Mouse (Mus musculus): ENCODE results near the gene Sh3bp5. TPM values are rescaled to one million over a fixed set of nuclear protein-coding genes. Genes with fewer than 3 reads are reported as not detected.

The Sh3bp5 gene
- polyA plus RNA-seq, 1 experiment, result 0.12 TPM

- Histone ChIP-seq H3K27me3 (ENCODE audit: control insufficient read depth) (peaks cover 9% of the 10 kb centered on the region), H3K36me3 (ENCODE audit: control insufficient read depth) (peaks cover under 1% of the 10 kb centered on the region; the same call in 1 of the 2 replicates), H3K9me3 (ENCODE audit: control insufficient read depth, low read length) (no peaks in the 10 kb centered on the region), H3K4me1 (ENCODE audit: control insufficient read depth) (peaks cover 20% of the 10 kb centered on the region), H3K4me3 (replicated peaks) (no peak overlapping the region)
- TF ChIP-seq TAL1 (IDR thresholded peaks at IDR 0.05; ENCODE audit: low read length) (no peak), GATA1 (IDR thresholded peaks at IDR 0.05; ENCODE audit: low read length) (no peak)
These were observed 19.5 kb downstream of the Sh3bp5 start for GRCm38 (mm10) chr14:31416411-31416810.

- H3K4me1 ChIP-seq (ENCODE audit: control insufficient read depth), result peaks cover 27% of the 10 kb centered on the region
- peaks cover 23% of the 10 kb centered on the region for H3K27me3 ChIP-seq (ENCODE audit: control insufficient read depth)
- peaks cover 4% of the 10 kb centered on the region; the same call in 1 of the 2 replicates for H3K36me3 ChIP-seq (ENCODE audit: control insufficient read depth)
- no peaks in the 10 kb centered on the region for H3K9me3 ChIP-seq (ENCODE audit: control insufficient read depth, low read length)
- H3K4me3 ChIP-seq (replicated peaks), result no peak overlapping the region
- no peak for TF ChIP-seq TAL1 (IDR thresholded peaks at IDR 0.05; ENCODE audit: low read length)
- no peak for TF ChIP-seq GATA1 (IDR thresholded peaks at IDR 0.05; ENCODE audit: low read length)
These were observed 20.9 kb downstream of the Sh3bp5 start for GRCm38 (mm10) chr14:31414967-31415376.

- no peak overlapping the region for H3K4me3 ChIP-seq (replicated peaks)
- peaks cover 4% of the 10 kb centered on the region; the same call in 1 of the 2 replicates for H3K36me3 ChIP-seq (ENCODE audit: control insufficient read depth)
- peaks cover 26% of the 10 kb centered on the region for H3K27me3 ChIP-seq (ENCODE audit: control insufficient read depth)
- no peaks in the 10 kb centered on the region for H3K9me3 ChIP-seq (ENCODE audit: control insufficient read depth, low read length)
- peaks cover 27% of the 10 kb centered on the region for H3K4me1 ChIP-seq (ENCODE audit: control insufficient read depth)
- TF ChIP-seq TAL1 (IDR thresholded peaks at IDR 0.05; ENCODE audit: low read length) (no peak), GATA1 (IDR thresholded peaks at IDR 0.05; ENCODE audit: low read length) (no peak)
These were observed 21.5 kb downstream of the Sh3bp5 start for GRCm38 (mm10) chr14:31414235-31414966.

GRCm38 (mm10) chr14:31413475-31414086 lies 22.3 kb downstream of the Sh3bp5 start:
- TF ChIP-seq TAL1 (IDR thresholded peaks at IDR 0.05; ENCODE audit: low read length) (no peak), GATA1 (IDR thresholded peaks at IDR 0.05; ENCODE audit: low read length) (no peak)
- Histone ChIP-seq H3K27me3 (ENCODE audit: control insufficient read depth) (peaks cover 26% of the 10 kb centered on the region), H3K36me3 (ENCODE audit: control insufficient read depth) (peaks cover 4% of the 10 kb centered on the region; the same call in 1 of the 2 replicates), H3K9me3 (ENCODE audit: control insufficient read depth, low read length) (no peaks in the 10 kb centered on the region), H3K4me3 (replicated peaks) (no peak overlapping the region), H3K4me1 (ENCODE audit: control insufficient read depth) (peaks cover 27% of the 10 kb centered on the region)

GRCm38 (mm10) chr14:31412651-31413056 lies 23.2 kb downstream of the Sh3bp5 start:
- peaks cover 26% of the 10 kb centered on the region for H3K27me3 ChIP-seq (ENCODE audit: control insufficient read depth)
- TF ChIP-seq GATA1 (IDR thresholded peaks at IDR 0.05; ENCODE audit: low read length), result no peak
- no peak for TF ChIP-seq TAL1 (IDR thresholded peaks at IDR 0.05; ENCODE audit: low read length)
- H3K4me3 ChIP-seq (replicated peaks), result no peak overlapping the region
- H3K36me3 ChIP-seq (ENCODE audit: control insufficient read depth), result peaks cover 4% of the 10 kb centered on the region; the same call in 1 of the 2 replicates
- peaks cover 30% of the 10 kb centered on the region for H3K4me1 ChIP-seq (ENCODE audit: control insufficient read depth)
- no peaks in the 10 kb centered on the region for H3K9me3 ChIP-seq (ENCODE audit: control insufficient read depth, low read length)

- peaks cover 40% of the 10 kb centered on the region for H3K4me1 ChIP-seq (ENCODE audit: control insufficient read depth)
- H3K4me3 ChIP-seq (replicated peaks), result no peak overlapping the region
- peaks cover 26% of the 10 kb centered on the region for H3K27me3 ChIP-seq (ENCODE audit: control insufficient read depth)
- no peak for TF ChIP-seq GATA1 (IDR thresholded peaks at IDR 0.05; ENCODE audit: low read length)
- TF ChIP-seq TAL1 (IDR thresholded peaks at IDR 0.05; ENCODE audit: low read length), result no peak
- peaks cover 7% of the 10 kb centered on the region; the same call in 1 of the 2 replicates for H3K36me3 ChIP-seq (ENCODE audit: control insufficient read depth)
- no peaks in the 10 kb centered on the region for H3K9me3 ChIP-seq (ENCODE audit: control insufficient read depth, low read length)
These were observed 25.1 kb downstream of the Sh3bp5 start for GRCm38 (mm10) chr14:31410737-31411136.

- Histone ChIP-seq H3K4me1 (ENCODE audit: control insufficient read depth) (peaks cover 43% of the 10 kb centered on the region), H3K36me3 (ENCODE audit: control insufficient read depth) (peaks cover 7% of the 10 kb centered on the region; the same call in 1 of the 2 replicates), H3K9me3 (ENCODE audit: control insufficient read depth, low read length) (no peaks in the 10 kb centered on the region), H3K27me3 (ENCODE audit: control insufficient read depth) (peaks cover 26% of the 10 kb centered on the region), H3K4me3 (replicated peaks) (no peak overlapping the region)
- no peak for TF ChIP-seq TAL1 (IDR thresholded peaks at IDR 0.05; ENCODE audit: low read length)
- TF ChIP-seq GATA1 (IDR thresholded peaks at IDR 0.05; ENCODE audit: low read length), result no peak
These were observed 25.7 kb downstream of the Sh3bp5 start for GRCm38 (mm10) chr14:31410123-31410724.

GRCm38 (mm10) chr14:31408666-31409065 lies 27.2 kb downstream of the Sh3bp5 start:
- Histone ChIP-seq H3K27me3 (ENCODE audit: control insufficient read depth) (peaks cover 26% of the 10 kb centered on the region), H3K4me3 (replicated peaks) (no peak overlapping the region), H3K36me3 (ENCODE audit: control insufficient read depth) (peaks cover 7% of the 10 kb centered on the region), H3K4me1 (ENCODE audit: control insufficient read depth) (peaks cover 44% of the 10 kb centered on the region), H3K9me3 (ENCODE audit: control insufficient read depth, low read length) (no peaks in the 10 kb centered on the region)
- TF ChIP-seq TAL1 (IDR thresholded peaks at IDR 0.05; ENCODE audit: low read length), result no peak
- no peak for TF ChIP-seq GATA1 (IDR thresholded peaks at IDR 0.05; ENCODE audit: low read length)
